In genomic region chr15:12341401-12341758, GRCm38 (mm10) we compare ENCODE assay signal across 9 mouse cellular contexts. TPM values are rescaled to one million over a fixed set of nuclear protein-coding genes. Genes with fewer than 3 reads are reported as not detected.
DNase-seq lines count a peak whose midpoint lies in the region; ATAC-seq and TF ChIP-seq lines count a peak whose summit lies in the region.
"Had no signal": no experiment of that assay in that cellular context is flagged by ENCODE, and none has a peak within 500 bp of the region (broad histone marks: within the 10 kb centered on the region; RNA-seq: fewer than 3 reads in every experiment).

No protein-coding gene starts in this region.

- 39% methylated on average over 4 of the region's 4 CpGs for WGBS in stomach, embryonic 15.5 days
- WGBS in stomach, postnatal 0 days = 38% methylated on average over 4 of the region's 4 CpGs

- no peak for TF ChIP-seq EP300 in stomach, postnatal 0 days (optimal IDR thresholded peaks at IDR 0.05)

- H3K27me3 ChIP-seq in stomach, embryonic 15.5 days (replicated peaks) = no peaks in the 10 kb centered on the region
- no peaks in the 10 kb centered on the region for H3K27me3 ChIP-seq in stomach, postnatal 0 days (ENCODE audit: control insufficient read depth, insufficient read depth, low read length)

- no peak overlapping the region for H3K4me3 ChIP-seq in stomach, embryonic 15.5 days (replicated peaks)
- no peak overlapping the region for H3K4me3 ChIP-seq in stomach, postnatal 0 days (ENCODE audit: low read depth, low read length)

- H3K36me3 ChIP-seq in stomach, embryonic 15.5 days = peaks cover 7% of the 10 kb centered on the region
- H3K36me3 ChIP-seq in stomach, postnatal 0 days (ENCODE audit: control insufficient read depth, insufficient read depth, low read length) = peaks cover 3% of the 10 kb centered on the region; the same call in 1 of the 2 replicates

- no peaks in the 10 kb centered on the region for H3K4me1 ChIP-seq in stomach, embryonic 15.5 days
- H3K4me1 ChIP-seq in stomach, postnatal 0 days (replicated peaks; ENCODE audit: control insufficient read depth, insufficient read depth) = no peaks in the 10 kb centered on the region; the same call in 1 of the 2 replicates

- ATAC-seq in stomach, embryonic 15.5 days (ENCODE audit: insufficient read depth, low FRiP score, low read depth) = 0 out of 2 replicates have a peak, but pooled peaks have one; percentile 43
- ATAC-seq in stomach, postnatal 0 days (ENCODE audit: low FRiP score, low TSS enrichment) = no peak
- peak; percentile 45 for ATAC-seq in erythroid progenitor cell, adult 5-6 weeks (replicated peaks; ENCODE audit: low FRiP score, poor library complexity, severe bottlenecking)
- ATAC-seq in CD4-positive, CD25-positive, alpha-beta regulatory T cell, adult 4 months = no peak

- no peak overlapping the region for H3K9ac ChIP-seq in stomach, embryonic 15.5 days
- no peak overlapping the region for H3K9ac ChIP-seq in stomach, postnatal 0 days (ENCODE audit: low read length)

- no peak overlapping the region for H3K4me2 ChIP-seq in stomach, embryonic 15.5 days
- H3K4me2 ChIP-seq in stomach, postnatal 0 days (replicated peaks; ENCODE audit: low read depth) = no peak overlapping the region

- DNase-seq in stomach, postnatal 0 days (ENCODE audit: low spot score) = no peak
- DNase-seq in liver = peak; percentile 49
- no peak for DNase-seq in kidney, postnatal 4 days
- no peak for DNase-seq in right cerebral cortex, postnatal 4 days

- no peak overlapping the region for H3K27ac ChIP-seq in stomach, embryonic 15.5 days
- no peak overlapping the region for H3K27ac ChIP-seq in stomach, postnatal 0 days (replicated peaks)

- no peaks in the 10 kb centered on the region for H3K9me3 ChIP-seq in stomach, embryonic 15.5 days
- H3K9me3 ChIP-seq in stomach, postnatal 0 days (ENCODE audit: control insufficient read depth, low read length) = no peaks in the 10 kb centered on the region

- TF ChIP-seq CTCF in stomach, postnatal 0 days (IDR thresholded peaks at IDR 0.05; ENCODE audit: low read depth) = no peak

RNA-seq across cellular contexts. Expression of gene 1810049J17Rik, which starts 19.7 kb away (rescaled TPM):
- polyA plus RNA-seq in stomach, embryonic 15.5 days (2015; fragmentation: Nextera tagmentation; extraction: Ambion mirVana) = 0.39 TPM in 1 of 2 replicates, not detected in the other
- 2.0 and 3.9 TPM in 2 replicates for polyA plus RNA-seq in stomach, postnatal 0 days (2015; fragmentation: Nextera tagmentation; extraction: Ambion mirVana)
- not detected in 2 replicates for total RNA-seq in erythroid progenitor cell, adult 5-6 weeks (2015; ENCODE audit: low replicate concordance)
- not detected in 2 replicates for total RNA-seq in erythroid progenitor cell, adult 5-6 weeks (2017; ENCODE audit: low replicate concordance)
- polyA plus RNA-seq in CD4-positive, CD25-positive, alpha-beta regulatory T cell, adult 4 months (2017; shearing (Covaris generic)) = not detected
- total RNA-seq: hematopoietic stem cell, adult 5-6 weeks; monocyte, adult 5-6 weeks had no signal

RNA-seq across cellular contexts. Expression of gene Golph3, which starts 20.1 kb away (rescaled TPM):
- polyA plus RNA-seq in stomach, embryonic 15.5 days (2015; fragmentation: Nextera tagmentation; extraction: Ambion mirVana) = 91.3 and 91.4 TPM in 2 replicates
- polyA plus RNA-seq in stomach, postnatal 0 days (2015; fragmentation: Nextera tagmentation; extraction: Ambion mirVana) = 70.7 and 73.9 TPM in 2 replicates
- 89.7 and 95.2 TPM in 2 replicates for total RNA-seq in erythroid progenitor cell, adult 5-6 weeks (2015; ENCODE audit: low replicate concordance)
- total RNA-seq in erythroid progenitor cell, adult 5-6 weeks (2017; ENCODE audit: low replicate concordance) = 68.7 and 76.9 TPM in 2 replicates
- polyA plus RNA-seq in CD4-positive, CD25-positive, alpha-beta regulatory T cell, adult 4 months (2017; shearing (Covaris generic)) = 10 to 100 TPM; 17.8 to 30.3 TPM

Comparison
In these comparisons a context has a peak if more than half of its experiments do, and no peak if none do; other contexts are left out.
1. ATAC-seq: peak in stomach, embryonic 15.5 days (single experiment) and erythroid progenitor cell, adult 5-6 weeks (single experiment); none in stomach, postnatal 0 days (single experiment) and CD4-positive, CD25-positive, alpha-beta regulatory T cell, adult 4 months (single experiment).